In the genomic region with DNA sequence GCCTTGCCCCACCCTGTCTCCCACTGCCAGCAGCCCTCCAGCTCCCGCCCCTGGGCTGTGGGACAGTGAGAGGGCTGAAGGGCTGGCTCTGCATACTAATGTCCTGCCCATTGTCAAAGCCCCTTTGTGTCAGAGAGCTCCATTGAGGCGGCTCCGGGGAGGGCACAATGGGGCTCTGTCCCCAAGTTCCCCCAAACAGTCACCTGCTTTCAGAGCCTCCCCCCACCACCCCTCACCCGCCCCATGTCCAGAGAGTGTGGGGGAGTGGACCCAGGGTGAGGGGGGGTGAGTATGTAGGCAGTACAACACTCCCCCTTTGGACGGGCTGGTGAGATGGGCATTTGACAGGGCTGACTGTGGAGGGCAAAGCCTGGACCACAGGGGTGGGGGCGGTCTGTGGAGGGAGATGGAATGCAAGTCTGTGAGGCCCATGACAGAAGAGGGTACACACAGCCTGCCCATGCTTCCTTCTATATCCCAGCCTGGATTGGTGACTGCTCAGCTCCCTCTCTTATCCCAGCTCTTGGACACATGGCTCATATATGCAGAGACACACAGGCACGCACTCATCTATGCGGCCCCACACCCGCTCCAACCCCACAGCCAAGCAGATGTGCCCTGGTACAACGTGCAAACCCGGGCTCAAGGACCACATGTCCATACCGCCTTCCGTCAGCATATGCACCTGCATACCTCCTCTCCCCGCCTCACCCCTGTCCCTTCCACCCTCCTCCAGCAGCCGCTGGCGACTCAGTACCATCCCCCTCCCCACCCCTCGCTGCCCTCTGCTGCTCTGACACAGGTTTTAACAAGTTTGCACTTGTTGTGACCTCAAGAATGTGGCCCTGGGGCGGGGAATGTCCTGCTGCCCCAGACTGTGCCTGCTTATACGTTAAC, we compare ENCODE assay signal across 9 mouse cellular contexts. TPM values are rescaled to one million over a fixed set of nuclear protein-coding genes. Genes with fewer than 3 reads are reported as not detected.
DNase-seq lines count a peak whose midpoint lies in the region; ATAC-seq lines count a peak whose summit lies in the region.
"Had no signal": no experiment of that assay in that cellular context is flagged by ENCODE, and none has a peak within 500 bp of the region (broad histone marks: within the 10 kb centered on the region; RNA-seq: fewer than 3 reads in every experiment).

No protein-coding gene starts in this region.

- H3K27ac ChIP-seq in intestine, embryonic 15.5 days = no peak overlapping the region
- H3K27ac ChIP-seq in neural tube, embryonic 15.5 days (replicated peaks) = peak overlapping the region; percentile 78

- H3K4me2 ChIP-seq in intestine, embryonic 15.5 days (replicated peaks) = no peak overlapping the region
- peak overlapping the region; percentile 35 for H3K4me2 ChIP-seq in neural tube, embryonic 15.5 days

- intact Hi-C loops in left cerebral cortex, postnatal 14 days (cut with DNase I) = no loop called here

- peak; percentile 9 for DNase-seq in thymus, postnatal 0 days (ENCODE audit: low spot score)
- DNase-seq in thymus, adult 18-20 months = no peak
- DNase-seq in embryo, embryonic 9.5 days (ENCODE audit: extremely low spot score) = peak; percentile 78
- peak; percentile 51 to 82 for DNase-seq in left cerebral cortex, postnatal 14 days (ENCODE audit: low spot score in 2 of 2)
- DNase-seq in gastrocnemius, postnatal 10 days = no peak
- DNase-seq in T-cell, adult 2 months (ENCODE audit: low spot score) = no peak

- no peak overlapping the region for H3K9ac ChIP-seq in intestine, embryonic 15.5 days
- no peak overlapping the region for H3K9ac ChIP-seq in neural tube, embryonic 15.5 days (replicated peaks)

- H3K4me1 ChIP-seq in intestine, embryonic 15.5 days (replicated peaks) = no peaks in the 10 kb centered on the region
- peaks cover 22% of the 10 kb centered on the region for H3K4me1 ChIP-seq in neural tube, embryonic 15.5 days

- peak; percentile 72 for ATAC-seq in intestine, embryonic 15.5 days
- peak; percentile 93 for ATAC-seq in neural tube, embryonic 15.5 days (ENCODE audit: low FRiP score)

- no peaks in the 10 kb centered on the region for H3K36me3 ChIP-seq in intestine, embryonic 15.5 days
- H3K36me3 ChIP-seq in neural tube, embryonic 15.5 days = no peaks in the 10 kb centered on the region

- peaks cover 11% of the 10 kb centered on the region for H3K27me3 ChIP-seq in intestine, embryonic 15.5 days (replicated peaks)
- no peaks in the 10 kb centered on the region for H3K27me3 ChIP-seq in neural tube, embryonic 15.5 days (replicated peaks)

- no peaks in the 10 kb centered on the region for H3K9me3 ChIP-seq in intestine, embryonic 15.5 days
- no peaks in the 10 kb centered on the region for H3K9me3 ChIP-seq in neural tube, embryonic 15.5 days (replicated peaks)

- 15% methylated on average over 18 of the region's 19 CpGs for WGBS in intestine, embryonic 15.5 days
- WGBS in neural tube, embryonic 15.5 days = 8% methylated on average over 19 of the region's 19 CpGs

- H3K4me3 ChIP-seq in intestine, embryonic 15.5 days (replicated peaks) = no peak overlapping the region
- no peak overlapping the region for H3K4me3 ChIP-seq in neural tube, embryonic 15.5 days (replicated peaks)
- H3K4me3 ChIP-seq: myocyte had no signal

RNA-seq across cellular contexts. Expression of a gene that starts 9.2 kb away (rescaled TPM):
- 0.15 and 0.17 TPM in 2 replicates for polyA plus RNA-seq in thymus, postnatal 0 days (2015; fragmentation: Nextera tagmentation; extraction: Ambion mirVana)
- polyA plus RNA-seq in intestine, embryonic 15.5 days (2015; fragmentation: Nextera tagmentation; extraction: Ambion mirVana) = 0.08 TPM in 2 replicates
- 10 to 100 TPM; 79.5 to 84.5 TPM for total RNA-seq in left cerebral cortex, postnatal 14 days (2021)
- 2.3 and 2.5 TPM in 2 replicates for polyA plus RNA-seq in neural tube, embryonic 15.5 days (2015; fragmentation: Nextera tagmentation; extraction: Ambion mirVana)
- total RNA-seq in gastrocnemius, postnatal 10 days (2021) = 1 to 10 TPM in 1 of 2 experiments, under 1 TPM in 1; 0.87 to 1.2 TPM
- polyA plus RNA-seq: myocyte had no signal

RNA-seq across cellular contexts. Expression of a gene that starts 21.0 kb away (rescaled TPM):
- 0.09 TPM in 2 replicates for polyA plus RNA-seq in thymus, postnatal 0 days (2015; fragmentation: Nextera tagmentation; extraction: Ambion mirVana)
- polyA plus RNA-seq in intestine, embryonic 15.5 days (2015; fragmentation: Nextera tagmentation; extraction: Ambion mirVana) = 0.08 TPM in 1 of 2 replicates, not detected in the other
- total RNA-seq in left cerebral cortex, postnatal 14 days (2021) = 100 to 1,000 TPM; 119 to 130 TPM
- 2.5 and 3.2 TPM in 2 replicates for polyA plus RNA-seq in neural tube, embryonic 15.5 days (2015; fragmentation: Nextera tagmentation; extraction: Ambion mirVana)
- under 1 TPM; 0.07 to 0.14 TPM for total RNA-seq in gastrocnemius, postnatal 10 days (2021)

RNA-seq across cellular contexts. Expression of a gene that starts 26.2 kb away (rescaled TPM):
- polyA plus RNA-seq in thymus, postnatal 0 days (2015; fragmentation: Nextera tagmentation; extraction: Ambion mirVana) = 5.6 and 6.5 TPM in 2 replicates
- 6.3 and 6.4 TPM in 2 replicates for polyA plus RNA-seq in intestine, embryonic 15.5 days (2015; fragmentation: Nextera tagmentation; extraction: Ambion mirVana)
- 10 to 100 TPM in 1 of 2 experiments, 1 to 10 TPM in 1; 9.8 to 10.5 TPM for total RNA-seq in left cerebral cortex, postnatal 14 days (2021)
- polyA plus RNA-seq in neural tube, embryonic 15.5 days (2015; fragmentation: Nextera tagmentation; extraction: Ambion mirVana) = 3.7 and 3.8 TPM in 2 replicates
- total RNA-seq in gastrocnemius, postnatal 10 days (2021) = 1 to 10 TPM; 5.6 to 6.9 TPM

RNA-seq across cellular contexts. Expression of a gene that starts 52.3 kb away (rescaled TPM):
- polyA plus RNA-seq in thymus, postnatal 0 days (2015; fragmentation: Nextera tagmentation; extraction: Ambion mirVana) = 0.71 and 0.82 TPM in 2 replicates
- 3.3 TPM in 2 replicates for polyA plus RNA-seq in intestine, embryonic 15.5 days (2015; fragmentation: Nextera tagmentation; extraction: Ambion mirVana)
- total RNA-seq in left cerebral cortex, postnatal 14 days (2021) = 100 to 1,000 TPM; 571 to 592 TPM
- 57.9 and 63.1 TPM in 2 replicates for polyA plus RNA-seq in neural tube, embryonic 15.5 days (2015; fragmentation: Nextera tagmentation; extraction: Ambion mirVana)
- 100 to 1,000 TPM; 695 to 761 TPM for total RNA-seq in gastrocnemius, postnatal 10 days (2021)

Comparison
In these comparisons a context has a peak if more than half of its experiments do, and no peak if none do; other contexts are left out.
1. DNase-seq: peak in thymus, postnatal 0 days (single experiment), embryo, embryonic 9.5 days (single experiment) and left cerebral cortex, postnatal 14 days (2 of 2); none in thymus, adult 18-20 months (0 of 2), gastrocnemius, postnatal 10 days (single experiment) and T-cell, adult 2 months (single experiment).